ENCODE assay signal across 15 mouse cellular contexts in the genomic region with DNA sequence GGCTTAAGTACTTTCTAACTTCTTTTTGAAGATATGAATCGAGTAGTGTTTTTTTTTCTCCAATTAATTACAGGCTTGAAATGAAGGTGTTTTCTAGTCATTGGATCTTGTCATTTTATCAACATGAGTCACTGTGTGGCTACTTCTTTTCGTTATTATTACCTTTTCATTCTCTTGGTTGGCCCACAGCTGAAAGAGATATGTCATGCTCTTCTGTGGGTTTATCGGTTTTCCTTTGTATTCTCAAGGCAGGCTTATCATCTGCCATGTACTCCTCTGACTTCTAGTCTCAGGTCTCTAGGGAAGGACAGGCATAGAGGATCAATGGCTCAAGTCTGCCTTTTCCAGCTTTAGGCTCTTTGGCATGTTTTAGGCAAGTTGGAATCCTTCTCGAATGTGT.
"Had no signal": no experiment of that assay in that cellular context is flagged by ENCODE, and none has a peak within 500 bp of the region (broad histone marks: within the 10 kb centered on the region; RNA-seq: fewer than 3 reads in every experiment).

No protein-coding gene starts in this region.

- H3K9me3 ChIP-seq: neural tube, embryonic 13.5 days; neural tube, embryonic 15.5 days; stomach, embryonic 15.5 days had no signal

- DNase-seq: right cerebral cortex, adult 18-20 months; right cerebral cortex, postnatal 14 days; right cerebral cortex, postnatal 25 days; right cerebral cortex, postnatal 4 days; spleen, adult 18-20 months; thymus, adult 18-20 months; thymus, adult 2 months; thymus, postnatal 14 days; thymus, postnatal 25 days; thymus, postnatal 36 days; thymus, postnatal 4 days had no signal

- H3K9ac ChIP-seq: neural tube, embryonic 13.5 days; neural tube, embryonic 15.5 days; stomach, embryonic 15.5 days had no signal

- H3K4me3 ChIP-seq: neural tube, embryonic 13.5 days; neural tube, embryonic 15.5 days; stomach, embryonic 15.5 days had no signal

- H3K4me1 ChIP-seq: stomach, embryonic 15.5 days had no signal

- H3K27ac ChIP-seq: neural tube, embryonic 13.5 days; neural tube, embryonic 15.5 days; stomach, embryonic 15.5 days; stomach, postnatal 0 days had no signal

- H3K27me3 ChIP-seq: neural tube, embryonic 13.5 days; neural tube, embryonic 15.5 days; stomach, embryonic 15.5 days had no signal

- H3K36me3 ChIP-seq: neural tube, embryonic 13.5 days; neural tube, embryonic 15.5 days; stomach, embryonic 15.5 days had no signal
